Mouse (Mus musculus) brain, embryonic 14.5 days (tissue): ENCODE data around the gene 1110051M20Rik.

Experiments used
- CTCF ChIP-seq: fragments of 200-500 bp; IDR thresholded peaks from 2 replicates; pipeline ENCODE4 v1.5.1; 2012; ENCODE audit warnings: inconsistent platforms, mild to moderate bottlenecking, moderate library complexity, borderline replicate concordance; ENCODE audit not compliant: insufficient read depth, insufficient read length; ENCODE audit errors: extremely low read depth
- POLR2A ChIP-seq: fragments of 200-500 bp; IDR thresholded peaks from 2 replicates; pipeline ENCODE4 v1.6.1; 2012; ENCODE audit warnings: mild to moderate bottlenecking, inconsistent platforms, borderline replicate concordance; ENCODE audit not compliant: poor library complexity, insufficient read depth, insufficient read length, severe bottlenecking; ENCODE audit errors: extremely low read depth

GRCm38 (mm10) chr2:91252001-91252400 lies 192.5 kb downstream of the 1110051M20Rik start:
- TF ChIP-seq CTCF (no peak), POLR2A (no peak)
